Mouse (Mus musculus) embryonic facial prominence, embryonic 13.5 days (tissue): Measurements from ENCODE around the gene Cd47. TPM values are rescaled to one million over a fixed set of nuclear protein-coding genes. Genes with fewer than 3 reads are reported as not detected.
A peak's percentile ranks its signal among the peaks of the same experiment; 100 is the strongest.

ENCODE experiments used
- ATAC-seq: fragments of 200-750 bp; cut with Nextera tagmentation; 2 replicates; pipeline ENCODE4 v1.8.0; 2017; ENCODE audit warnings: low read depth; ENCODE audit not compliant: insufficient number of reproducible peaks, insufficient read depth, low FRiP score, low TSS enrichment
- H3K27ac ChIP-seq: fragments of 300-500 bp; sonication (generic); 2 replicates; pipeline ENCODE4 v1.5.1; 2015; ENCODE audit warnings: moderate library complexity, mild to moderate bottlenecking, inconsistent platforms
- H3K27me3 ChIP-seq: fragments of 300-500 bp; sonication (generic); 2 replicates; pipeline ENCODE4 v1.6.1; 2015; ENCODE audit warnings: mild to moderate bottlenecking, inconsistent platforms
- H3K36me3 ChIP-seq: fragments of 300-500 bp; sonication (generic); 2 replicates; pipeline ENCODE4 v1.6.1; 2015; ENCODE audit warnings: mild to moderate bottlenecking, inconsistent platforms
- H3K4me1 ChIP-seq: fragments of 300-500 bp; sonication (generic); 2 replicates; pipeline ENCODE4 v1.6.1; 2015; ENCODE audit warnings: inconsistent platforms
- H3K4me2 ChIP-seq: fragments of 300-500 bp; sonication (generic); 2 replicates; pipeline ENCODE4 v1.6.1; 2015; ENCODE audit warnings: moderate library complexity, mild to moderate bottlenecking, inconsistent platforms
- H3K4me3 ChIP-seq: fragments of 300-500 bp; sonication (generic); 2 replicates; pipeline ENCODE4 v1.5.1; 2015; ENCODE audit warnings: mild to moderate bottlenecking, inconsistent platforms
- H3K9ac ChIP-seq: fragments of 300-500 bp; sonication (generic); 2 replicates; pipeline ENCODE4 v1.6.1; 2015; ENCODE audit warnings: mild to moderate bottlenecking, inconsistent platforms
- H3K9me3 ChIP-seq: fragments of 300-500 bp; sonication (generic); 2 replicates; pipeline ENCODE4 v1.6.1; 2016; ENCODE audit warnings: inconsistent platforms
- WGBS: fragments of 180-500 bp; shearing (Covaris S2); methylation state at CpG from one replicate; pipeline ENCODE4 v1.1.7; 2015; ENCODE audit warnings: mixed read lengths; 5-methylcytosine and 5-hydroxymethylcytosine counted together
- polyA plus RNA-seq: library from polyadenylated mRNA; unstranded; fragments of >200 nt; fragmentation: Nextera tagmentation; extraction: Ambion mirVana; gene quantifications from 2 replicates; pipeline ENCODE4 v1.2.1, GENCODE M21; 2015

Cd47 gene
- polyA plus RNA-seq, 1 experiment from 2014 or later = 70.1 TPM

DNA sequence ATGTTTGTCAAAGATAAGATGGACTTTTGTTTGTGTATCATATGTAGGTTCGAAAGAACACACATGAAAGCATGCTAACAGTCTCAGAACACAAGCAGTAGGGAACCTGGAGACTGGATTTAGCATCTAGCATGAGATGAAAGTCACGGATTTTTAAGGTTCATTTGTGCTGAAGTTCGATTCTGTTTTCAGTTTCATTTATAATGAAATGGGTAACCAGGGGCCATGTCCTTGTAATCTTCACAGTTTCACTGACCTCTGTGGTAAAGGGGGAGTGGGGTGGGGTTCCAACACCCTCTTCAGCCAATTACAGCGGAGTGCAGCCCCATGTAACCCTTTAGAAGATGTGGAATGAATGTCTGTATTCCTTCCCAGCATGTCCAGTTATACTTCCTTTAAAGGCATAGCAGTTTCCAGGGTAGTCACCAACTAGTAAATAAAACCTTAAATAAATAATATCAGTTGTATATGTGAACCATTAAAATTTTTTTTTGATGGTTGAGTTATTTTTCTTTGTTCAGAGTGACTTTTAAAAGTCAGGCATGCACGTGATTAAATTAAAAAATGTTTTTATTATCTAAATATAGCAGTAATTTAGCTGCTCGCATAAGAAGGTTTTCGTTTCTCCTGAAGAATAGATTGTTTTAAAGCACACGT, 57.3 kb downstream of the Cd47 start:
- Histone ChIP-seq H3K27me3 (no peaks in the 10 kb centered on the region), H3K4me3 (peak overlapping the region; percentile 20), H3K9ac (0 out of 2 replicates have a peak overlapping the region, but pooled peaks have one; percentile 22), H3K36me3 (no peaks in the 10 kb centered on the region), H3K9me3 (no peaks in the 10 kb centered on the region), H3K4me2 (peak overlapping the region; percentile 76), H3K4me1 (peaks cover 24% of the 10 kb centered on the region), H3K27ac (no peak overlapping the region)
- no peak for ATAC-seq
- WGBS = 50% methylated on average over 8 of the region's 8 CpGs

DNA sequence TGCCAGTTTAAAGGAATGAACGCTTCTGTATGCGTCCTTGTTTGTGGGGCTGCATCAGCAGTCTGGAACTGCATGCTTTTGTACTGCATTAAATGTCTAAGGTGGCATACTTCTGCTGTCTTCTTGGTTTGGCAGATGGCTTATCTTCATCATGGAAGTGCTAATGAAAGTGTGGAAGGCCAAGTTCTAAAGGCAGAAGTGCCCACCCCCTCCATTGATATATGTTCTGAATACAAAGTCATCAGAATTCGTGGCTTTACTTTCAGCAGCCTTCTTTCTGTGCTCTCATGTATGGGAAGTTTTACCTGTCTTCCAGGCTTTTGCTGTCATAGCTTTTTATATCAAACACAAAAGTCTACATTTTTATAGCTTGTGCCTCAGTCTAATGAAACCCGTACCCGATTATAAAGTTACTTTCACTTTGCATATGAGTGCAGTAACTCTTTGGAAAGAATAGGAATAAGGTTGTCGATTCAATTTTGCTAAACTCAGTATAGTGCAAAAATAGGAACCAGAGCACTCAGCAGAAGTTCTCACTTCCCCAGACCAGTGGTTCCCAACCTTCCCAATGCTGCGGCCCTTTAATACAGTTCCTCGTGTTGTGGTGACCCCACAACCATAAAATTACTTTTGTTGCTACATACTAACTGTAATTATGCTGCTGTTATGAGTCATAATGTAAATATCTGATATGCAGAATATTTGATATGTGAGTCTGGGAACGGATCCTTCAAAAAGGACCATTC, 58.0 kb downstream of the Cd47 start:
- H3K9me3 ChIP-seq = no peaks in the 10 kb centered on the region
- H3K4me3 ChIP-seq = 0 out of 2 replicates have a peak overlapping the region, but pooled peaks have one; percentile 9
- no peaks in the 10 kb centered on the region for H3K27me3 ChIP-seq
- no peak for ATAC-seq
- H3K4me2 ChIP-seq = peak overlapping the region; percentile 76
- 73% methylated on average over 9 of the region's 9 CpGs for WGBS
- no peaks in the 10 kb centered on the region for H3K36me3 ChIP-seq
- no peak overlapping the region for H3K27ac ChIP-seq
- H3K9ac ChIP-seq = 0 out of 2 replicates have a peak overlapping the region, but pooled peaks have one; percentile 22
- peaks cover 24% of the 10 kb centered on the region for H3K4me1 ChIP-seq

DNA sequence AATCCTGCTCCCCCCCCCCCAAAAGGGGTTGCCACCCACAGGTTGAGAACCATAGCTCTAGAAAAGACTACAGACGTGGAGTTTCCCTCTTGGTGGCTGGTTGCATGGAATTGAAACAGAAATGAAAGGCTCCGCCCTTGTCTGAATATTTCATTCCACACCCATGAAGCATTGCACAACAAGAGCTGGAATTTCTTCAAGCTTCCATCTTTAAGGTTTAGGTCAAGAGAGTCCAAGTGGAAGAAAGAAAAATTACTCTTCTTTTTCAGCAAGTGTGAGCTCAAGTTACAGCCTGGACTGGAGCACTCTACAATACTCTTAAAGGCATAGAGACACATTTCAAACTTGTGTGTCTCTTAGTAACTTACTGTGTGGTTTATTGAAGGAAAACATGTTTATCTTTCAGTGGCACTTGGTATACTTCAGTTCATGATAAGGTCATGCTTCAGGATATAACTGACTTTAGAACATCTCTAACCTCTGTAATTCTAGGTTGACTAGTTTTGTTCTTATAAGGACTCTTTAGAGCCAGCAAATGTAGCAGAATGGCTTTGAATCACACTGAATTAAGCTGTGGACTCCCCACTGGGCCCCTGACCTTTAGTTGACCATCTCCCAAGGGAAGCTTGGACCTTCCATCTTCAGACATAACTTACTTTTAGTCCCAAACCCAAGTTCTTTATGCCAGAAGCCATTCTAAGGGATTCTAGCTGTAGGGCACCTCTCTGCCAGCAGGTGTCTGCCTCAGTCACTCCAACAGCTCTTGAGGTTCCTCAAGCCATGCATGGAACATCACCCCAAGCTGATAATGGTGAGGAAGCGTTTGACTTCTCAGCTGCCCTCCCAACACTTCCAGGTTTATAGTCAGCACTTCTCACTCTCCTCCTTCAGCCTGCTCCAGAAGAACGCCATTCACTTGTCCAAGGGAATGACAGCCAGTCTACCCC, 58.8 kb downstream of the Cd47 start:
- peaks cover 24% of the 10 kb centered on the region for H3K4me1 ChIP-seq
- H3K4me3 ChIP-seq = no peak overlapping the region
- no peaks in the 10 kb centered on the region for H3K27me3 ChIP-seq
- H3K9me3 ChIP-seq = no peaks in the 10 kb centered on the region
- no peak overlapping the region for H3K27ac ChIP-seq
- ATAC-seq = no peak
- peak overlapping the region; percentile 76; the same call in 1 of the 2 replicates for H3K4me2 ChIP-seq
- no peak overlapping the region for H3K9ac ChIP-seq
- H3K36me3 ChIP-seq = no peaks in the 10 kb centered on the region
- WGBS = 78% methylated on average over 4 of the region's 4 CpGs

DNA sequence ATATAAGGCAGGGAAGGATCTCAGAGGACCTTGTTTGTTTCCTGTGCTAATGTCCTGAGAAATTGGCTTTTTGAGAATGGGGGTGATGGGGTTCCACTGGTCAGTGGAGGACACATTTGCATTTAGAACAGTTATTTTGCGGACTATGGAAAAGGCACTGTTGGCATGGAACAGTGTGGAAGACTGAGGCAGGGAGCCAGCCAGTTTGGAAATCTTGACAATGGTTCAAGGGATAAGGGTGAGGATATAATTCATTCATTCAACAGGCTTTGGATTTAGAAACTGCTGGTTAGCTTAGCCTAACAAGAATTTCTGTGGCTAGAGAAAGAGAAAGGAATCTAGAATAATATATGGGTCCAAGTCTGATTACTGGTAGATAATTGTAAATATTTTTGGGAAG, 61.7 kb downstream of the Cd47 start:
- Histone ChIP-seq H3K4me2 (no peak overlapping the region), H3K27me3 (no peaks in the 10 kb centered on the region), H3K4me1 (peaks cover 18% of the 10 kb centered on the region), H3K9me3 (0 out of 2 replicates have a peak, but pooled peaks cover 6% of the 10 kb centered on the region), H3K4me3 (no peak overlapping the region), H3K36me3 (peaks cover 5% of the 10 kb centered on the region), H3K9ac (no peak overlapping the region), H3K27ac (no peak overlapping the region)
- ATAC-seq = no peak
- WGBS = 98% methylated on average over 1 of the region's 1 CpGs

DNA sequence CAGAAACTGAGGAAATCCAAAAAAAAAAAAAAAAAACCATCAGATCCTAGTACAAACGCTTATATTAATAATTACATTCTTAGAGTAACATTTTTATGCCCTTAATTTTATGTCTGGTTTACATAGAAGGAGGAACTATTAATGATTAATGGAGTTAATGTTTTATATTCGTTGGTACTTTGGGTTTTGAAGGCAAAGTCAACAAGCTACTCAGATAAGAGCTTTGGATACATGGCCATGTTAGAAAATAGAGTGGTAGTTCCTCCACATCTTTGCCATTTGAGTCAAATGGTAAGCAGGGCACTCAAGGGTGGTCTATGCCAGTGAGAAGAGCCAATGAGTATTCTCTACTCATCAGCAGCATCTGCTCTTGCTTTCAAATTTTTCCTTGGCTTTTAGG, 66.3 kb downstream of the Cd47 start:
- H3K4me3 ChIP-seq = no peak overlapping the region
- 0 out of 2 replicates have a peak, but pooled peaks cover 6% of the 10 kb centered on the region for H3K9me3 ChIP-seq
- H3K4me1 ChIP-seq = no peaks in the 10 kb centered on the region
- no peaks in the 10 kb centered on the region for H3K27me3 ChIP-seq
- H3K4me2 ChIP-seq = no peak overlapping the region
- H3K27ac ChIP-seq = no peak overlapping the region
- peaks cover 35% of the 10 kb centered on the region for H3K36me3 ChIP-seq
- no peak overlapping the region for H3K9ac ChIP-seq
- WGBS = 87% methylated on average over 2 of the region's 2 CpGs
- ATAC-seq = no peak

DNA sequence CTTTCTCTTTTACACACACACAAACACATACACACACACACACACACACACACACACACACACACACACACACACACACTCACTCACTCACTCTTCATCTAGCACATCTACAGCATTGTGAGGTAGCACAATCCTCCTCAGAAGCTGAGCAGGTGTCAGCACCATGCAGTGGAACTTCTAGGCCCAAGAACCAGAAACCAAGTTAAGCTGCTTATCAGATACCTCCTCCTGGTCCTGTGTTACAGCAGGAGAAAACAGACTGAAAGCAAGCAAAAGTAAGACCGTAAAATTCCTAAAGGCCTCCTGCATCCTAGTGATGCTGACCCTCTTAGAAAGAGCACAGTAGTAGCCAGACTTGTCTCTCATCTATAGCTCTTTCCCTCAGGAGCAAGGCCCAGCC, 67.9 kb downstream of the Cd47 start:
- no peak overlapping the region for H3K27ac ChIP-seq
- H3K36me3 ChIP-seq = peaks cover 35% of the 10 kb centered on the region
- H3K9me3 ChIP-seq = 0 out of 2 replicates have a peak, but pooled peaks cover 6% of the 10 kb centered on the region
- 100% methylated on average over 1 of the region's 1 CpGs for WGBS
- H3K4me2 ChIP-seq = no peak overlapping the region
- no peaks in the 10 kb centered on the region for H3K27me3 ChIP-seq
- H3K4me3 ChIP-seq = no peak overlapping the region
- ATAC-seq = no peak
- H3K9ac ChIP-seq = no peak overlapping the region
- H3K4me1 ChIP-seq = no peaks in the 10 kb centered on the region

DNA sequence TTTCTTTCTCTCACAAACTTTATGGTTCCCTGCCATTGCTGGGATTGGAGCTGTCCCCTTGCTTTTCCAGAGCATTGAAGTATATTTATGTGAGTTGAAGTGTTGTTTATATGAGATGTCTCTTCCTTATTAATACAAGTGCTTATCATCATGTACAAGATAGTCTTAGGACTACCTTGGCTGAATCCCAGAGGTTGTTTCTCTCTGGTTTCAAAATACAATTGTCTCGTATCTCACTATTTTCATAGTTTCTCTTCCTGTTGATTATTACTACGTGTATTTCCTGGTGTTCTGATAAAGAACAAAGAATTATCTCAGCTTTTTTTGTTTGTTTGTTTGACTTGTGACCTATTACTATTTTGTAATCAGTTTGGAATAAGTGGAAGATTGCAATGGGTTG, 73.6 kb downstream of the Cd47 start:
- Histone ChIP-seq H3K27ac (no peak overlapping the region), H3K4me2 (no peak overlapping the region), H3K9me3 (no peaks in the 10 kb centered on the region), H3K9ac (no peak overlapping the region), H3K36me3 (peaks cover 15% of the 10 kb centered on the region), H3K4me1 (no peaks in the 10 kb centered on the region), H3K4me3 (no peak overlapping the region), H3K27me3 (no peaks in the 10 kb centered on the region)
- no peak for ATAC-seq
- WGBS = 82% methylated on average over 2 of the region's 2 CpGs

DNA sequence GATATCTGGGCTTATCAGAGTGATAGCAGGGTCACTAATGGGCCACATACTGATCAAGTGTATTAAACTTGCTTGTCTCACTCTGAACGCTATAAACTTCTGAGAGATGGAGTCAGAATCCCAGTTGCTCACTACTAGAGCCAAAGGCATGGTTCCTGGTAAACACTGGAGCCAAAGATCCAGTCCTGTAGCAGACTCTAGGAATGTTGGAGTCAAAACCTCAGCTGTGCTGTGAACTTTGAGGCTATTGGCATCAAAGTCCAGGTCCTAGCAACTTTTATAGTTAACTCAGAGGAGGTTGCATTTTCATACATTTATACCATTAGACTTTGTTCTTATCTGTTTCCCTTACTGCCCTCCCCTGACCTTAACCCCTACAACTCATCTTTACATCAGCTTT, 74.2 kb downstream of the Cd47 start:
- H3K36me3 ChIP-seq = peaks cover 9% of the 10 kb centered on the region
- ATAC-seq = no peak
- 77% methylated on average over 1 of the region's 1 CpGs for WGBS
- H3K9me3 ChIP-seq = no peaks in the 10 kb centered on the region
- H3K4me3 ChIP-seq = no peak overlapping the region
- no peak overlapping the region for H3K4me2 ChIP-seq
- H3K9ac ChIP-seq = no peak overlapping the region
- no peaks in the 10 kb centered on the region for H3K4me1 ChIP-seq
- H3K27ac ChIP-seq = no peak overlapping the region
- H3K27me3 ChIP-seq = no peaks in the 10 kb centered on the region

DNA sequence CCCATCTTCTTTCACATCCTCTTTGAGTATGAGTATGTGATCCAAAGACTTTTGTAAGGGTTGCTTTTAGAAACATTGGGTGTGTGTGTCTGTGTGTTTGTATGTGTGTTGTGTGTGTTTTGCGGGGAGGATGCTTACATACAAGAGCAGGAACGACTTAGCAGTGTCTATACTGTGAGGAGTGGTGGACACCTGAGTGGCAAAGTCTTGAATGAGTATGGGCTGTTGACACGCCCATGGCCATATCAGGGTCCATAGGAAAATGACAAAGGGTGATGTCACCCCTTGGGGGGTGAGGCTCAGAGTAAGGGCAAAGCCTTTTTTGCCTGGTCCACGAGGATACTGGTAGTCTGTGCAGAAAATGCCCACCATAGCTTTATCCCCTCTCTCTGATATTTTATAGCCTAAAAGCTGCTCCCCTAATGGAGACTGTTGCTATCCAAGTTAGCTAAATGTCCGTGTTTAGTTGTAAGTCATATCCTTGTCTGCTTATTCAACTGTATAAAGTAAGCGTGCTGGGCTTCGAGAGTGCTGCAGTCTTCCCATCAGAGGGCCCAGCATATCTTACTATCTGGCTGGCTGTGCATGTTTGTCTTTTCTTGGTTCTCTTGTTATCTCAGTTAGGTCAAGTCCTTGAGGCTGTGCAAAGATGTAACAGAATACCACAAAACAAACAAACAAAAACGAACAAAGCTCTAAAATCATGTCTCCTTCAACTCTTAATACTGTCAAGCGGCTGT, 76.1 kb downstream of the Cd47 start:
- WGBS = 85% methylated on average over 9 of the region's 9 CpGs
- Histone ChIP-seq H3K4me3 (no peak overlapping the region), H3K27ac (no peak overlapping the region), H3K4me1 (no peaks in the 10 kb centered on the region), H3K9ac (no peak overlapping the region), H3K27me3 (no peaks in the 10 kb centered on the region), H3K9me3 (no peaks in the 10 kb centered on the region), H3K36me3 (no peaks in the 10 kb centered on the region), H3K4me2 (no peak overlapping the region)
- ATAC-seq = no peak

DNA sequence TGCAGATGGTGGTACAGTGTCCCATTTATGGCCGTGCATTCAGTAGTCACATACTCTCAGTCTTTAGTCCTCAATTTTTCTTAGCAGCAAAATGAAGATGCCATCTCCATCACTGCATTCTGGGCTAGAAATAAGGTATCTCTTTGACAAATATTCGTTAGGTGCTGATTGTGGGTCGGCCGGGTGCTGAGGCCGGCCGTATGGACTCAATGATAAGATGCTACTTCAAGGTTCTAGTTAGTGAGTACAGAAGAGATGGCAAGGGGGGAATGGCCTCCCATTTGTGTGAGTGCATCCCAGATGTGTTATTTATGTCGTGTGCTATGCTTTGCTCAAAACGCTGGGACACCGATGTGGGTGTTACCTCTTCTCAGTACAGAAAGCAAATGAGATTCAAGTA, 76.9 kb downstream of the Cd47 start:
- Histone ChIP-seq H3K4me3 (no peak overlapping the region), H3K4me1 (no peaks in the 10 kb centered on the region), H3K27ac (no peak overlapping the region), H3K9ac (no peak overlapping the region), H3K27me3 (no peaks in the 10 kb centered on the region), H3K4me2 (no peak overlapping the region), H3K36me3 (no peaks in the 10 kb centered on the region), H3K9me3 (no peaks in the 10 kb centered on the region)
- ATAC-seq = no peak
- 90% methylated on average over 9 of the region's 9 CpGs for WGBS

DNA sequence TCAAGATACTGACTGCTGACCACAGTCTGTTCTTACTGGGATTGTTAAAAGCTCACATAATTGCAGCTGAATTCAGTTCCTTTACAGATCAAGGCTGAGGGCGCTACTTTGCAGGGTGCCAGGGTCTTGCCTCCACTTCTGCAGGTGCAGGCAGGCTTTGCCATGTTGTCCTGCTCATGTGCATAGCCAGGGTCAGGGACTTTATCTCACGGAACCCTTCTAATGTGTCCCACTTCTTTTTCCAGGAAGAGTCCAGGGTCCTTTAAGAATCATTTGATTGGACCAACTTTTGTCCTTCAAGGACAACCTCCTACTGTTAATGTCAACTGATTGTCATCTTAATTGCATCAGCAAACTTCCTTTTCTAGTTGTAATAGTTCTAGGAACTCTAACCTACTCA, 77.7 kb downstream of the Cd47 start:
- Histone ChIP-seq H3K36me3 (no peaks in the 10 kb centered on the region), H3K9ac (no peak overlapping the region), H3K4me1 (no peaks in the 10 kb centered on the region), H3K27me3 (no peaks in the 10 kb centered on the region), H3K27ac (no peak overlapping the region), H3K4me2 (no peak overlapping the region), H3K4me3 (no peak overlapping the region), H3K9me3 (no peaks in the 10 kb centered on the region)
- WGBS = 92% methylated on average over 2 of the region's 2 CpGs
- no peak for ATAC-seq
